Mouse (Mus musculus) MEL (cell line): ENCODE measurements around the gene Parp2.

ENCODE experiments used
- CTCF ChIP-seq, 3 experiments: IDR thresholded peaks in 2 of 3; conservative IDR thresholded peaks in 1 of 3; 2 replicates each; pipeline ENCODE4 v1.5.1; 2011 to 2012; ENCODE audit warnings: low read length in 3 of 3, low read depth in 2 of 3, mild to moderate bottlenecking in 2 of 3, improper control_type of control experiment in 1 of 3, inconsistent platforms in 1 of 3, mixed read lengths in 1 of 3, moderate library complexity in 1 of 3; ENCODE audit not compliant: control insufficient read depth in 1 of 3, insufficient read depth in 1 of 3, poor library complexity in 1 of 3, severe bottlenecking in 1 of 3
- EP300 ChIP-seq, 2 experiments: IDR thresholded peaks; 2 replicates each; pipeline ENCODE4 v1.6.1; 2011; ENCODE audit warnings: improper control_type of control experiment in 2 of 2, low read length in 2 of 2, low read depth in 1 of 2, mild to moderate bottlenecking in 1 of 2
- ETS1 ChIP-seq: IDR thresholded peaks from 2 replicates; pipeline ENCODE4 v1.6.1; 2012; ENCODE audit warnings: low read depth, mild to moderate bottlenecking, inconsistent platforms, low read length, improper control_type of control experiment, moderate library complexity
- MXI1 ChIP-seq: IDR thresholded peaks from 2 replicates; pipeline ENCODE4 v1.6.1; 2011; ENCODE audit warnings: mild to moderate bottlenecking, low read depth, low read length, improper control_type of control experiment
- NRF1 ChIP-seq: IDR thresholded peaks from 2 replicates; pipeline ENCODE4 v1.6.1; 2014; ENCODE audit warnings: low read depth, mild to moderate bottlenecking, inconsistent platforms, low read length, improper control_type of control experiment, moderate library complexity; ENCODE audit not compliant: poor library complexity, insufficient read depth, severe bottlenecking
- POLR2AphosphoS2 ChIP-seq: IDR thresholded peaks from 2 replicates; pipeline ENCODE4 v1.6.1; 2011; ENCODE audit warnings: low read length, improper control_type of control experiment
- USF2 ChIP-seq, 2 experiments: IDR thresholded peaks; 2 replicates each; pipeline ENCODE4 v1.6.1; 2011 to 2012; ENCODE audit warnings: improper control_type of control experiment in 2 of 2, low read length in 2 of 2, borderline replicate concordance in 1 of 2, inconsistent platforms in 1 of 2, low read depth in 1 of 2, mild to moderate bottlenecking in 1 of 2; ENCODE audit not compliant: insufficient read depth in 1 of 2

DNA sequence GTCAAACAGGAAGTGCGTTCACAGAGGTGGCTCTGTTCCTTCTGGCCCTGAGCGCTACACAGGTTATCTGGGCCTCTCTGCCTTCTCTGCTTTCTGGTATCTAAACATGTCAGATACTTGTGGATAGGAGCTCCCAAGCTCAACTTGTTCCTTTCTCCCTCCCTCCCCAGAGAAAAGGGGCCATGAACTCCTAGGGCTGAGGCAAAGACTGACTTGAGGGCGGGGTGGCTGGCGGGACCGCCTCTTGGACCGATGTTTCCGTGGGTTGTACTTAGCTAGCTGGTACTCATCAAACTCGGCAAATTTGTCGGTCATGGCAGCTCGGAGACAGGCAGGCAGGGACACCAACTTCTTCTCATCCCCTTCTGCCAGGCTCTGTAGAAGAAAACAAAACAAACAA lies 55.0 kb downstream of the Parp2 start:
- TF ChIP-seq ETS1 (no peak), CTCF (IDR thresholded peaks at IDR 0.05 in 2 of 3, conservative IDR thresholded peaks at IDR 0.05 in 1 of 3; ENCODE audit: control insufficient read depth in 1 of 3, insufficient read depth in 1 of 3, low read depth in 2 of 3, low read length in 3 of 3, poor library complexity in 1 of 3, severe bottlenecking in 1 of 3) (no peak), MXI1 (no peak), NRF1 (no peak), POLR2AphosphoS2 (no peak), USF2 (IDR thresholded peaks at IDR 0.05; ENCODE audit: borderline replicate concordance in 1 of 2, insufficient read depth in 1 of 2, low read depth in 1 of 2, low read length in 2 of 2) (no peak), EP300 (IDR thresholded peaks at IDR 0.05; ENCODE audit: low read depth in 1 of 2, low read length in 2 of 2) (no peak)
